Mouse (Mus musculus) stomach, postnatal 0 days (tissue): Measurements from ENCODE around the gene Vps13c. TPM values are rescaled to one million over a fixed set of nuclear protein-coding genes. Genes with fewer than 3 reads are reported as not detected.
A peak's percentile ranks its signal among the peaks of the same experiment; 100 is the strongest.

Source experiments
- ATAC-seq: fragments of 200-750 bp; cut with Nextera tagmentation; 2 replicates; pipeline ENCODE4 v1.8.0; 2017; ENCODE audit not compliant: low FRiP score, low TSS enrichment
- DNase-seq: peaks from one replicate; pipeline ENCODE4 v3.0.0-alpha.2; 2016; ENCODE audit warnings: low spot score
- H3K27ac ChIP-seq: fragments of 300-500 bp; sonication (generic); replicated peaks from 2 replicates; pipeline ENCODE4 v1.5.1; 2014; ENCODE audit warnings: mild to moderate bottlenecking, control low read depth
- H3K27me3 ChIP-seq: fragments of 300-500 bp; sonication (generic); 2 replicates; pipeline ENCODE4 v1.6.1; 2014; ENCODE audit warnings: low read length; ENCODE audit not compliant: control insufficient read depth, insufficient read depth
- H3K36me3 ChIP-seq: fragments of 300-500 bp; sonication (generic); 2 replicates; pipeline ENCODE4 v1.6.1; 2014; ENCODE audit warnings: low read length, mixed read lengths; ENCODE audit not compliant: control insufficient read depth, insufficient read depth
- H3K4me1 ChIP-seq: fragments of 300-500 bp; sonication (generic); replicated peaks from 2 replicates; pipeline ENCODE4 v1.6.1; 2014; ENCODE audit warnings: antibody characterized with exemption; ENCODE audit not compliant: control insufficient read depth, insufficient read depth
- H3K4me2 ChIP-seq: fragments of 300-500 bp; sonication (generic); replicated peaks from 2 replicates; pipeline ENCODE4 v1.6.1; 2014; ENCODE audit warnings: low read depth, mild to moderate bottlenecking, control low read depth, moderate library complexity
- H3K4me3 ChIP-seq: fragments of 300-500 bp; sonication (generic); 2 replicates; pipeline ENCODE4 v1.5.1; 2014; ENCODE audit warnings: low read depth, low read length, control low read depth
- H3K9ac ChIP-seq: fragments of 300-500 bp; sonication (generic); 2 replicates; pipeline ENCODE4 v1.6.1; 2014; ENCODE audit warnings: mild to moderate bottlenecking, low read length, control low read depth, mixed read lengths
- H3K9me3 ChIP-seq: fragments of 300-500 bp; sonication (generic); 2 replicates; pipeline ENCODE4 v1.6.1; 2016; ENCODE audit warnings: low read length; ENCODE audit not compliant: control insufficient read depth
- CTCF ChIP-seq: IDR thresholded peaks from 2 replicates; pipeline ENCODE4 v1.5.1; 2016; ENCODE audit warnings: antibody characterized with exemption, low read depth, mild to moderate bottlenecking, moderate library complexity
- EP300 ChIP-seq: optimal IDR thresholded peaks from 2 replicates; pipeline ENCODE3; 2016; ENCODE audit warnings: antibody characterized with exemption
- whole genome bisulfite sequencing: fragments of 180-500 bp; shearing (Covaris S2); extraction: QIAGEN DNeasy Blood & Tissue Kit; methylation state at CpG from one replicate; pipeline ENCODE4 v1.1.7; 2014; 5-methylcytosine and 5-hydroxymethylcytosine counted together
- polyA plus RNA-seq: library from polyadenylated mRNA; unstranded; fragments of >200 nt; fragmentation: Nextera tagmentation; extraction: Ambion mirVana; gene quantifications from 2 replicates; pipeline ENCODE4 v1.2.1, GENCODE M21; 2015

Gene Vps13c
- polyA plus RNA-seq, 1 experiment from 2014 or later, result 4.5 TPM

DNA sequence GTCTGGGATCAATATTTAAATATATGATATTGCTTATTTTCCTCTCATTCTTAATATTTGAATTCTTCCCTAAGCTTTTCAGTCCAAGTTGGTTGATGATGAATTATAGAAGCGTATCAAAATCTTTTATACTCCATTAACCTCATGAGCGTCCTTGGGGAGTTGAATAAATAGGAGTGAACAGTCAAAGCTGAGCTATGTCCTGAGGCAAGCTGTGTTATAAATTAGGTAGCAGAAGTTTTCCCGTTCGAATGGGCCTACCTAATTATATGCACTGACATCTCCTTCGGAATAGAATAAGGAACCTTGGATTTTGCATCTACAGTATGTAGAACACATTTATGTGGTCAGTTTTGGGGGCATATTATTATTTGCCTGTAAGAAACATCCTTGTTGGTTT lies 82.2 kb downstream of the Vps13c start:
- H3K27ac ChIP-seq, result no peak overlapping the region
- H3K9me3 ChIP-seq, result no peaks in the 10 kb centered on the region
- 87% methylated on average over 5 of the region's 5 CpGs for WGBS
- no peaks in the 10 kb centered on the region for H3K4me1 ChIP-seq
- no peak overlapping the region for H3K9ac ChIP-seq
- no peaks in the 10 kb centered on the region for H3K27me3 ChIP-seq
- no peak for TF ChIP-seq CTCF
- TF ChIP-seq EP300, result no peak
- ATAC-seq (no peak), DNase-seq (no peak)
- no peak overlapping the region for H3K4me3 ChIP-seq
- peaks cover 10% of the 10 kb centered on the region for H3K36me3 ChIP-seq
- no peak overlapping the region for H3K4me2 ChIP-seq

DNA sequence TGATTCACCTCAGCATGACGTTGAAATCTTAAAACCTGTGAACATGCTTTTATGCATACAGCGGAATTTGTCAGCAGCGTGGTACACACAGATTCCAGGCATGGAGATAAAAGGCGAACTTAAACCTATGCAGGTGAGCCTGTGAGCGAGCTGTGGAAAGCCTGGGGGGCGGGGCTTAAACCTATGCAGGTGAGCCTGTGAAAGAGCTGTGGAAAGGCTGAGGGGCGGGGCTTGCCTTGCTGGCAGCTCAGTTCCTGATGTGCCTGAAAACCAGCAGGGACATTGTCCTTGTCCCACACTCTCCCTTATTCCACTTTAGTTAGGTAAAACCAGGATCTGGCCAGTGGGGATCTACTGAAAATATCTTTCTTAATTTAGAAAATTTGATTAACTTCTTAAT lies 90.4 kb downstream of the Vps13c start:
- H3K27ac ChIP-seq, result no peak overlapping the region
- no peaks in the 10 kb centered on the region for H3K27me3 ChIP-seq
- H3K9ac ChIP-seq, result no peak overlapping the region
- TF ChIP-seq EP300 (no peak), CTCF (no peak)
- H3K4me3 ChIP-seq, result no peak overlapping the region
- ATAC-seq (peak; percentile 86), DNase-seq (peak; percentile 90)
- H3K36me3 ChIP-seq, result peaks cover 3% of the 10 kb centered on the region
- H3K9me3 ChIP-seq, result no peaks in the 10 kb centered on the region
- WGBS, result 55% methylated on average over 7 of the region's 7 CpGs
- no peak overlapping the region for H3K4me2 ChIP-seq
- H3K4me1 ChIP-seq, result no peaks in the 10 kb centered on the region

DNA sequence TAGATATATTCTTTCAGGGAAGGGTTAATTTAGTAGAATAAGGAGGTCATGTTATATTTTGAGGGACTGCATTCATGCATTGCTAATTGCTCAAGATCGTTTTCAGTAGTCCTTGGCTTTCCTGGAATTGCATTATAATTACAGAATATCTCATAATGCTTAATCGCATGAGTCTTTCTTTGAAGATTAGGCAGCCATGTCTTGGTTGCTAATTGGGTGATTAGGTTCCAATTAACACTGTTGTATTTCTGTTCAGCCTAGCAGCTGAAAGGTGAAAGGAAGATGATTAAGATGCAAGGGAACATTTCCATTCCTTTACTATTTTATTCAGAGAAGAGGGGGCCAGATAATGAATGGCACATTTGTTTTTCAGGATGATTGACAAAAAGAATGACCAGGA lies 97.1 kb downstream of the Vps13c start:
- H3K27me3 ChIP-seq, result no peaks in the 10 kb centered on the region
- ATAC-seq (no peak), DNase-seq (no peak)
- H3K4me1 ChIP-seq, result no peaks in the 10 kb centered on the region
- no peak overlapping the region for H3K4me3 ChIP-seq
- no peak overlapping the region for H3K4me2 ChIP-seq
- WGBS, result 86% methylated on average over 2 of the region's 2 CpGs
- no peak overlapping the region for H3K9ac ChIP-seq
- H3K9me3 ChIP-seq, result no peaks in the 10 kb centered on the region
- peaks cover 6% of the 10 kb centered on the region; the same call in 1 of the 2 replicates for H3K36me3 ChIP-seq
- no peak overlapping the region for H3K27ac ChIP-seq
- no peak for TF ChIP-seq EP300
- no peak for TF ChIP-seq CTCF

DNA sequence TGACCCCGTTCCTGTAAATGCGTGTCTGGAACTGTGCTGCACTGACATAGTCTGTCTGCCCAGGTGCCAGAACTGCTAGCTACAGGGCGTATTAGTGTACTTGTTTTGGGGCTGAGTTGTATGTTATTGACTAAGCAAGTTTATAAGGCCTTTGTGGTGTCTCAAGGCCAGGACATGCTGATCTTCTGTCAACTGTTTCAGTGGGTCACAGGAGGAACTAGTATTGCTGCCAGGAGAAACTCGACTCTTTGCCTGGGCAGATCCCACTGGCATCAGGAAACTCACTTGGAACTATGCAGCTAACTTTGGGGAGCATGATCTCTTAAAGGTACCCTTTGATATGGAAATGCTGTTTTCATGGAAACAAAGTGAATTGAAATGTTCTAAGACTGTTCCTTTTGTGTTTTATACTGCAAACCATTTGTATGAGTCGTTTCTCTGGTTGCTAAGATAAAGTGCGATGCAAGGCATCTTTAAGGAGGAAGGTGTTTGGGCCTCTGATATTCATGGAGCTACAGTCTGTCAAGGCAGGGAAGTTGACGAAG lies 115.3 kb downstream of the Vps13c start:
- Histone ChIP-seq H3K4me2 (no peak overlapping the region), H3K4me3 (no peak overlapping the region), H3K4me1 (no peaks in the 10 kb centered on the region), H3K27ac (no peak overlapping the region), H3K27me3 (no peaks in the 10 kb centered on the region), H3K36me3 (peaks cover 27% of the 10 kb centered on the region), H3K9ac (no peak overlapping the region), H3K9me3 (no peaks in the 10 kb centered on the region)
- 72% methylated on average over 7 of the region's 7 CpGs for WGBS
- no peak for TF ChIP-seq EP300
- TF ChIP-seq CTCF, result no peak
- ATAC-seq (no peak), DNase-seq (no peak)

DNA sequence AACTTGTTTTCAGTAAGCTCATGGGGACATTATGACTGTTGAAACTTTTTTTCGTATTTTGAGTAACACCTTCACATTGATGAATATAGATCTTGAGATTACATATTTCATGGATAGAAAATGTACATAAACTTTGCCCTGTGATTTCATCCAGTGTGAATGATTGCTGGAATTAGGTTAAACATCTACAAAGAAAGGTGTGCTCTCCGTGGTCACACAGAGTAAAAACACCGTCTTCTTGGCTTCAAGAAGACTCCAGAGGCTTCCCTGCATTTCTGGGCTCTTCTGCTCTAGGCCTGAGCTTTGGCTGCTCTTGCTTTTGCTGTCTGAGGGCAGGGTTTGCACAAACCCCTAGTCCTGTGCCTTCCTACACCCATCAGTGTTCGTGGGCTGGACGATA lies 121.8 kb downstream of the Vps13c start:
- no peak for DNase-seq
- no peaks in the 10 kb centered on the region for H3K27me3 ChIP-seq
- H3K9me3 ChIP-seq, result no peaks in the 10 kb centered on the region
- peaks cover 11% of the 10 kb centered on the region for H3K36me3 ChIP-seq
- no peaks in the 10 kb centered on the region for H3K4me1 ChIP-seq
- H3K4me2 ChIP-seq, result no peak overlapping the region
- no peak overlapping the region for H3K27ac ChIP-seq
- TF ChIP-seq EP300 (no peak), CTCF (no peak)
- no peak for ATAC-seq
- H3K9ac ChIP-seq, result no peak overlapping the region
- 81% methylated on average over 5 of the region's 5 CpGs for WGBS
- H3K4me3 ChIP-seq, result no peak overlapping the region

GRCm38 (mm10) chr9:67965889-67966288 lies 125.7 kb downstream of the Vps13c start:
- no peak for ATAC-seq
- no peaks in the 10 kb centered on the region for H3K27me3 ChIP-seq
- H3K4me2 ChIP-seq, result no peak overlapping the region
- H3K4me1 ChIP-seq, result no peaks in the 10 kb centered on the region
- no peak overlapping the region for H3K27ac ChIP-seq
- TF ChIP-seq CTCF (no peak), EP300 (no peak)
- no peaks in the 10 kb centered on the region for H3K9me3 ChIP-seq
- no peak overlapping the region for H3K4me3 ChIP-seq
- H3K9ac ChIP-seq, result no peak overlapping the region
- 57% methylated on average over 14 of the region's 14 CpGs for WGBS
- DNase-seq, result no peak
- peaks cover 3% of the 10 kb centered on the region for H3K36me3 ChIP-seq
